In genomic region chr3:30602065-30602739, GRCm38 (mm10) we compare ENCODE assay signal across 8 mouse cellular contexts. TPM values are rescaled to one million over a fixed set of nuclear protein-coding genes. Genes with fewer than 3 reads are reported as not detected.
A peak's percentile ranks its signal among the peaks of the same experiment; 100 is the strongest.
DNase-seq lines count a peak whose midpoint lies in the region; ATAC-seq and TF ChIP-seq lines count a peak whose summit lies in the region.

Gene Mynn (plus strand): TSS chr3:30602065.

- peak; percentile 73 for TF ChIP-seq CTCF in lung, postnatal 0 days (IDR thresholded peaks at IDR 0.05)

- H3K27me3 ChIP-seq in hindbrain, embryonic 10.5 days (ENCODE audit: insufficient read depth, poor library complexity, severe bottlenecking): peaks cover 24% of the 10 kb centered on the region
- no peaks in the 10 kb centered on the region for H3K27me3 ChIP-seq in lung, postnatal 0 days (replicated peaks; ENCODE audit: insufficient read depth, low read length)

- H3K9ac ChIP-seq in lung, postnatal 0 days (replicated peaks; ENCODE audit: low read depth): peak within 1 kb of the TSS; percentile 78

- H3K9me3 ChIP-seq in hindbrain, embryonic 10.5 days: no peaks in the 10 kb centered on the region
- no peaks in the 10 kb centered on the region for H3K9me3 ChIP-seq in lung, postnatal 0 days (ENCODE audit: low read length)

- WGBS in hindbrain, embryonic 10.5 days: under 1% methylated on average over 40 of the region's 40 CpGs
- under 1% methylated on average over 37 of the region's 40 CpGs for WGBS in lung, postnatal 0 days

- peak within 1 kb of the TSS; percentile 93 for H3K27ac ChIP-seq in hindbrain, embryonic 10.5 days
- H3K27ac ChIP-seq in lung, postnatal 0 days (ENCODE audit: low read length): peak within 1 kb of the TSS; percentile 97

- H3K36me3 ChIP-seq in hindbrain, embryonic 10.5 days: peaks cover 29% of the 10 kb centered on the region
- H3K36me3 ChIP-seq in lung, postnatal 0 days (ENCODE audit: insufficient read depth, low read length): peaks cover 7% of the 10 kb centered on the region; the same call in 1 of the 2 replicates

- peak; percentile 90 for ATAC-seq in frontal cortex, adult (ENCODE audit: low TSS enrichment)
- ATAC-seq in lung, postnatal 0 days: peak; percentile 96

- peaks cover 20% of the 10 kb centered on the region for H3K4me1 ChIP-seq in hindbrain, embryonic 10.5 days (replicated peaks)
- peaks cover 9% of the 10 kb centered on the region; the same call in 1 of the 2 replicates for H3K4me1 ChIP-seq in lung, postnatal 0 days (ENCODE audit: insufficient read depth, low read depth, low read length)

- peak; percentile 96 for DNase-seq in MN1 (ENCODE audit: low spot score)
- DNase-seq in cerebellum, adult 9-10 months: peak; percentile 98
- DNase-seq in hindbrain, embryonic 10.5 days (ENCODE audit: low spot score): peak; percentile 98
- DNase-seq in layer of hippocampus, adult 9-11 months: peak; percentile 96
- peak; percentile 98 for DNase-seq in lung, postnatal 0 days (ENCODE audit: low spot score)
- DNase-seq in ovary, postnatal 14 days (ENCODE audit: low spot score): peak; percentile 90
- DNase-seq in thymus, postnatal 14 days: peak; percentile 97

- peak within 1 kb of the TSS; percentile 58 for H3K4me2 ChIP-seq in lung, postnatal 0 days (replicated peaks; ENCODE audit: low read depth, low read length)

- H3K4me3 ChIP-seq in hindbrain, embryonic 10.5 days: peak within 1 kb of the TSS; percentile 69
- peak within 1 kb of the TSS; percentile 81 for H3K4me3 ChIP-seq in lung, postnatal 0 days (ENCODE audit: low read depth, low read length)

- no peak for TF ChIP-seq EP300 in lung, postnatal 0 days (IDR thresholded peaks at IDR 0.05)

RNA-seq across cellular contexts. Expression of gene Mynn, which starts in this region (rescaled TPM):
- polyA plus RNA-seq in hindbrain, embryonic 10.5 days (2016; fragmentation: Nextera tagmentation; extraction: Ambion mirVana): 24.3 and 28.1 TPM in 2 replicates
- 17.0 and 19.9 TPM in 2 replicates for polyA plus RNA-seq in lung, postnatal 0 days (2015; fragmentation: Nextera tagmentation; extraction: Ambion mirVana)

Comparison
In these comparisons a context has a peak if more than half of its experiments do, and no peak if none do; other contexts are left out.
1. Peak in every context shown above with its lines: DNase-seq, ATAC-seq, H3K4me3 ChIP-seq and H3K27ac ChIP-seq.